Mouse (Mus musculus) midbrain, embryonic 11.5 days (tissue): ENCODE data around the gene Des. TPM values are rescaled to one million over a fixed set of nuclear protein-coding genes. Genes with fewer than 3 reads are reported as not detected.
A peak's percentile ranks its signal among the peaks of the same experiment; 100 is the strongest.

ENCODE experiments used
- ATAC-seq: fragments of 200-750 bp; cut with Nextera tagmentation; 2 replicates; pipeline ENCODE4 v1.8.0; 2017; ENCODE audit warnings: moderate TSS enrichment, moderate library complexity; ENCODE audit not compliant: low FRiP score
- DNase-seq: peaks from one replicate; pipeline ENCODE4 v3.0.0; 2015; ENCODE audit warnings: low spot score; ENCODE audit errors: missing footprints
- H3K27ac ChIP-seq: fragments of 300-500 bp; sonication (generic); 2 replicates; pipeline ENCODE4 v1.5.1; 2014; ENCODE audit warnings: low read depth, low read length
- H3K27me3 ChIP-seq: fragments of 300-500 bp; sonication (generic); 2 replicates; pipeline ENCODE4 v1.6.1; 2014; ENCODE audit warnings: mild to moderate bottlenecking, low read length, moderate library complexity, mixed read lengths; ENCODE audit not compliant: control insufficient read depth, insufficient read depth
- H3K36me3 ChIP-seq: fragments of 300-500 bp; sonication (generic); 2 replicates; pipeline ENCODE4 v1.6.1; 2014; ENCODE audit warnings: mild to moderate bottlenecking, low read length, moderate library complexity, mixed read lengths; ENCODE audit not compliant: control insufficient read depth, insufficient read depth
- H3K4me1 ChIP-seq: fragments of 300-500 bp; sonication (generic); 2 replicates; pipeline ENCODE4 v1.6.1; 2014; ENCODE audit warnings: low read length; ENCODE audit not compliant: control insufficient read depth, insufficient read depth
- H3K4me2 ChIP-seq: fragments of 300-500 bp; sonication (generic); 2 replicates; pipeline ENCODE4 v1.6.1; 2014; ENCODE audit warnings: mild to moderate bottlenecking, moderate library complexity
- H3K4me3 ChIP-seq: fragments of 300-500 bp; sonication (generic); 2 replicates; pipeline ENCODE4 v1.5.1; 2014; ENCODE audit warnings: low read depth, low read length
- H3K9ac ChIP-seq: fragments of 300-500 bp; sonication (generic); 2 replicates; pipeline ENCODE4 v1.6.1; 2014; ENCODE audit warnings: low read length
- H3K9me3 ChIP-seq: fragments of 300-500 bp; sonication (generic); 2 replicates; pipeline ENCODE4 v1.6.1; 2016; ENCODE audit warnings: low read length; ENCODE audit not compliant: control insufficient read depth
- WGBS: fragments of 180-500 bp; shearing (Covaris S2); extraction: QIAGEN DNeasy Blood & Tissue Kit; methylation state at CpG from one replicate; pipeline ENCODE4 v1.1.7; 2014; 5-methylcytosine and 5-hydroxymethylcytosine counted together
- polyA plus RNA-seq: library from polyadenylated mRNA; unstranded; fragments of >200 nt; fragmentation: Nextera tagmentation; extraction: Ambion mirVana; gene quantifications from 2 replicates; pipeline ENCODE4 v1.2.1, GENCODE M21; 2014

Gene Des
- polyA plus RNA-seq, 1 experiment from 2014 or later = 0.68 TPM

DNA sequence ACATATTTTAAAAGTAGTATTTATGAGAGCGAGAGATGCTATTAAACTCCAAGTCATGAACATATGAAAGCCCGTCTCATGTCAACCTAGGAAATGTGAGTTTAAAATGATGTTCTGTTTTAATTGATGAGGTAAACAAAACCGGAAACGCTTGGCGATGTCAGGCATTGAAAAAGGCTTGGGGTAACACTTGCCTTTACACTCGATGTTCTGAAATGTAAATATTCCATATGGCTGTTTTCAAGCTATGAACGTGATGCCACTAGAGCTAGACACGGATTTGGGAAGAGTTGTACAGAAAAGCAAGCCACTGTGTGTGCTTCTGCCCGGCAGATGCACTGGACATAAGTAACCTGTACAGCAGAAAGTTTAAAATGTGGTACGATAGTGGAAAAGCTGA is 41.0 kb upstream of the Des start:
- H3K27ac ChIP-seq = no peak overlapping the region

GRCm38 (mm10) chr1:75327461-75327860 is 32.7 kb upstream of the Des start:
- H3K9ac ChIP-seq = no peak overlapping the region
- no peak overlapping the region for H3K27ac ChIP-seq
- ATAC-seq (no peak), DNase-seq (peak; percentile 59)
- H3K9me3 ChIP-seq = no peaks in the 10 kb centered on the region
- H3K4me1 ChIP-seq = no peaks in the 10 kb centered on the region
- no peaks in the 10 kb centered on the region for H3K27me3 ChIP-seq
- no peak overlapping the region for H3K4me2 ChIP-seq
- no peak overlapping the region for H3K4me3 ChIP-seq
- H3K36me3 ChIP-seq = no peaks in the 10 kb centered on the region

More for the DNA sequence above, 41.0 kb upstream of the Des start:
- Histone ChIP-seq H3K36me3 (peaks cover 3% of the 10 kb centered on the region; the same call in 1 of the 2 replicates), H3K4me1 (peaks cover 9% of the 10 kb centered on the region), H3K4me2 (no peak overlapping the region), H3K9me3 (no peaks in the 10 kb centered on the region), H3K9ac (no peak overlapping the region), H3K4me3 (no peak overlapping the region), H3K27me3 (no peaks in the 10 kb centered on the region)
- no peak for ATAC-seq
- 91% methylated on average over 10 of the region's 10 CpGs for WGBS
- no peak for DNase-seq

GRCm38 (mm10) chr1:75331271-75331670 is 28.9 kb upstream of the Des start:
- WGBS = 74% methylated on average over 1 of the region's 1 CpGs
- Histone ChIP-seq H3K27me3 (no peaks in the 10 kb centered on the region), H3K36me3 (no peaks in the 10 kb centered on the region), H3K9ac (no peak overlapping the region), H3K4me3 (no peak overlapping the region), H3K9me3 (no peaks in the 10 kb centered on the region), H3K4me2 (no peak overlapping the region), H3K27ac (no peak overlapping the region), H3K4me1 (no peaks in the 10 kb centered on the region)
- ATAC-seq (no peak), DNase-seq (peak; percentile 64)

- H3K36me3 ChIP-seq = no peaks in the 10 kb centered on the region
- DNase-seq = no peak
- peaks cover 16% of the 10 kb centered on the region for H3K4me1 ChIP-seq
- ATAC-seq = no peak
- WGBS = 75% methylated on average over 3 of the region's 3 CpGs
- no peak overlapping the region for H3K4me3 ChIP-seq
- H3K27me3 ChIP-seq = no peaks in the 10 kb centered on the region
- no peaks in the 10 kb centered on the region for H3K9me3 ChIP-seq
- H3K27ac ChIP-seq = no peak overlapping the region
- H3K4me2 ChIP-seq = no peak overlapping the region
- H3K9ac ChIP-seq = no peak overlapping the region
Measured at GRCm38 (mm10) chr1:75336461-75336860, 23.7 kb upstream of the Des start.

- Histone ChIP-seq H3K4me2 (no peak overlapping the region), H3K36me3 (no peaks in the 10 kb centered on the region), H3K4me1 (peaks cover 16% of the 10 kb centered on the region), H3K4me3 (no peak overlapping the region), H3K9ac (no peak overlapping the region), H3K27ac (no peak overlapping the region), H3K9me3 (no peaks in the 10 kb centered on the region), H3K27me3 (no peaks in the 10 kb centered on the region)
- peak; percentile 2 for DNase-seq
- 85% methylated on average over 9 of the region's 9 CpGs for WGBS
- no peak for ATAC-seq
Measured at GRCm38 (mm10) chr1:75337097-75337496, 23.0 kb upstream of the Des start.

DNA sequence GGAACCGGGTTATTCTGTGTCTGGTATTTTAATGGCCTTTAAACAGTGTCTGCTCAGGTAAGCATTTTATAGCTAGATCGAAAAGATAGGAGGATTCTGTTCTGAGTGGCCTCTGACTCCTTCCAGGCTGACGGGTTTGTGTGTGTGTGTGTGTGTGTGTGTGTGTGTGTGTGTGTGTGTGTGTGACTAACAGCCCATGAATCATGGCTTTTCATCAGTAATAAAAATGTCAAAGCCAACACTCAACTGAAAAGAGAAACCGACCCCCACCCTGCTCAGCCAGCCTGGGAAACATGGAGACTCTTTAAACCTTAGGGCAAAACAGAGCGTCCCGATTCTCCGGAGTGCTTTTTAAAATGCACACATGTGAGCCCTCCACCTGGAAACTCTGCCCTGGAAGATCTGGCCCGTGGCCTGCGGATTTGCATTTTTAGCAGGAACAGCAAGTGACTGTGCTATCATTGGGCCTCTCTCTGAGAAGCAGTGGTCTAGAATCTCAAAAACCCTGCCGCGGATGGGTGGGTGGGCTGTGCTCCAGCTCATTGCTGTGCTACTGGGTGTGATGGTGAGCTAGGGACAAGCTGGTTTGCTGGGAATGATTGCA is 21.9 kb upstream of the Des start:
- H3K4me2 ChIP-seq = no peak overlapping the region
- H3K4me1 ChIP-seq = peaks cover 16% of the 10 kb centered on the region
- no peaks in the 10 kb centered on the region for H3K9me3 ChIP-seq
- H3K27ac ChIP-seq = no peak overlapping the region
- ATAC-seq (peak; percentile 34), DNase-seq (peak; percentile 89)
- no peaks in the 10 kb centered on the region for H3K36me3 ChIP-seq
- no peak overlapping the region for H3K9ac ChIP-seq
- 33% methylated on average over 11 of the region's 11 CpGs for WGBS
- H3K4me3 ChIP-seq = no peak overlapping the region
- H3K27me3 ChIP-seq = no peaks in the 10 kb centered on the region

GRCm38 (mm10) chr1:75339337-75339736 is 20.8 kb upstream of the Des start:
- 0 out of 2 replicates have a peak overlapping the region, but pooled peaks have one; percentile 1 for H3K27ac ChIP-seq
- H3K9ac ChIP-seq = peak overlapping the region; percentile 17; the same call in 1 of the 2 replicates
- peaks cover 22% of the 10 kb centered on the region for H3K4me1 ChIP-seq
- H3K4me2 ChIP-seq = no peak overlapping the region
- H3K9me3 ChIP-seq = no peaks in the 10 kb centered on the region
- no peaks in the 10 kb centered on the region for H3K27me3 ChIP-seq
- WGBS = 49% methylated on average over 9 of the region's 9 CpGs
- ATAC-seq (no peak), DNase-seq (peak; percentile 85)
- H3K36me3 ChIP-seq = no peaks in the 10 kb centered on the region
- no peak overlapping the region for H3K4me3 ChIP-seq

DNA sequence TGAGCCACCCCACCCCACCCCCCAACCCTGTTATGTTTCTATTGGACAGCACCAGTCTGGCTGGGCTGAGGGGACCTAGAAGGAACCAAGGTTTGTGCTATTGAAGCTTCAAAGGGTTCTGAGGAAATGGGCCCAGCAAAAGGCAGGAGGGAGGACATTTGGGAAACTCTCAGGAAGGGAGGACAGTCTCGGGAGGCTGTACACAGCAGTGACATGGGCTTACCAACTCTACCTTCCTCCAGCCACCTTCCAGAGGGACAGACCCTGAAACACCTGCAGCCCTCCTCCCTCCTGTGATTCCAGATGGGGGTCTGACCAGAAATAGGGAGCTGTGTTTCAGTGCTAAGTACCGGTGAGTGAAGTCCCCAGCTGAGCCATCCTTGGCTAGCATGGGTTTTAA is 19.6 kb upstream of the Des start:
- DNase-seq = peak; percentile 76
- H3K9me3 ChIP-seq = no peaks in the 10 kb centered on the region
- H3K4me3 ChIP-seq = no peak overlapping the region
- no peaks in the 10 kb centered on the region for H3K27me3 ChIP-seq
- H3K27ac ChIP-seq = no peak overlapping the region
- no peaks in the 10 kb centered on the region for H3K36me3 ChIP-seq
- no peak overlapping the region for H3K4me2 ChIP-seq
- WGBS = 69% methylated on average over 2 of the region's 2 CpGs
- H3K4me1 ChIP-seq = peaks cover 31% of the 10 kb centered on the region
- ATAC-seq = no peak
- no peak overlapping the region for H3K9ac ChIP-seq

DNA sequence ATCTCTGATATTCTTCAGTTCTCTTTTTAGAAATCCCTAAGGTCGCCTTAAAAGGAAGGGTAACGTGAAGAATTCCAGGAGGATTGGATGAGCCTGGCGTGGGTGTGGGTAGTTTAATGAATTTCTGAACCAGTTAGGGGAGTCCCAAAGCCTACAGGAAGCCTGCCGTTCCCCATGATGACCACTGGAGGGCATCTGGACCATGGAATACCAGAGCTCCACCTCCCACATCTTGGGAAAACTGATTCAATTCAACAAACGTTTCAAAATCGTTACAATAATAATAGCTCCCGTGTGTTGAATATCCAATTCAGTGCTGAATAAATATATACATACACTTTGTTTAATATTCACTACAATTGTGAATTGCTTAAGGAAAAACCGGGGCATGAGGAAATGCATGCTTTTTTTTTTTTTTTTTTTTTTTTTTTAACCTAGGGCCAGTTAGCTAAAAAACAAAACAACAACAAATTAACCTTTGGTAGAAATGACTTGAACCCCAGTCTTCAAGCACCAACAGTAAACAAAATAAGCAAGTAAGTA is 17.2 kb upstream of the Des start:
- H3K27me3 ChIP-seq = no peaks in the 10 kb centered on the region; the same call in 1 of the 2 replicates
- H3K4me1 ChIP-seq = peaks cover 28% of the 10 kb centered on the region
- H3K4me3 ChIP-seq = no peak overlapping the region
- H3K9me3 ChIP-seq = no peaks in the 10 kb centered on the region
- H3K4me2 ChIP-seq = no peak overlapping the region
- H3K36me3 ChIP-seq = no peaks in the 10 kb centered on the region
- under 1% methylated on average over 8 of the region's 8 CpGs for WGBS
- no peak overlapping the region for H3K9ac ChIP-seq
- DNase-seq = peak; percentile 95
- H3K27ac ChIP-seq = no peak overlapping the region
- no peak for ATAC-seq
